Mouse (Mus musculus): Measurements from ENCODE around the gene Chad. TPM values are rescaled to one million over a fixed set of nuclear protein-coding genes. Genes with fewer than 3 reads are reported as not detected.

Chad gene
- polyA plus RNA-seq, 1 experiment: not detected

DNA sequence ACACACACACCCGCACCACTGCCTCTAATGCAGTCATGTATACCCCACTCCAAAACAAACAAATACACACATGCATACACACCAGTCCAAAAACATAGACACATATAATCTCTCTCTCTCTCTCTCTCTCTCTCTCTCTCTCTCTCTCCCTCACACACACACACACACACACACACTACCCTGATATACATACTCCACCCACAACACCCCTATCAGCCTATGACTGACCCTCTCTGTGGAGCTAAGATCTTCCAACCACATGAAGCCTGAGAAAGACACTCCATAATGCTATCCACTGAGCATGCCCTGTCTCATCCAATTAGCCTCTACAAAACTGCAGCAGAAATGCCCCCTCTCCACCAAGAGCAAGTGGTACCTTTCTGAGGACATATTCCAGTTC lies 7.0 kb downstream of the Chad start:
- no peak for TF ChIP-seq CTCF (IDR thresholded peaks at IDR 0.05; ENCODE audit: control insufficient read depth, insufficient read depth, low read length)
- TF ChIP-seq POLR2A (IDR thresholded peaks at IDR 0.05; ENCODE audit: borderline replicate concordance, control insufficient read depth, low read depth, low read length): no peak
- no peak overlapping the region for H3K4me3 ChIP-seq (replicated peaks; ENCODE audit: control insufficient read depth, low read depth, low read length)
- 88% methylated on average over 1 of the region's 1 CpGs for WGBS
- no peak overlapping the region for H3K27ac ChIP-seq (ENCODE audit: control insufficient read depth, insufficient read depth, low read depth, low read length, poor library complexity)
- no peaks in the 10 kb centered on the region for H3K4me1 ChIP-seq (ENCODE audit: control insufficient read depth, insufficient read depth, low read length)

DNA sequence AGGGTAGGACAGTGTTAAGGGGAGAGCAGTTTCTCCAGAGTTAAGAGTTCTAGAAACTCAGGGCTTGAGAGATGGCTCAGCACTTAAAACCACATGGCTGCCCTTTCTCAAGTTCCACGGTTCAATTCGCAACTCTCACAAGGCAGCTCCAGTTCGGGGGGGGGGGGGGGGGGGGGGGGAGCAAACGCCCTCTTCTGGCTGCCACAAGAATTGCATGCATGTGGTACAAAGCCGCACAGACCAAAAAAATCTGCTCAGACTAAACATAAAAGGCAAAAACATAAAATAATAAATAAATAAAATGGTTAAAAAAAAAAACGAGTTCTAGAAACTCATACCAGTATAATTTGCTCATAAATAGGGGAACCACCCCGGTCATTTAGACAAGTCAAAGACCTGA lies 9.7 kb downstream of the Chad start:
- Histone ChIP-seq H3K4me1 (ENCODE audit: control insufficient read depth, insufficient read depth, low read length) (no peaks in the 10 kb centered on the region), H3K27ac (ENCODE audit: control insufficient read depth, insufficient read depth, low read depth, low read length, poor library complexity) (no peak overlapping the region), H3K4me3 (replicated peaks; ENCODE audit: control insufficient read depth, low read depth, low read length) (no peak overlapping the region)
- TF ChIP-seq POLR2A (IDR thresholded peaks at IDR 0.05; ENCODE audit: borderline replicate concordance, control insufficient read depth, low read depth, low read length) (no peak), CTCF (IDR thresholded peaks at IDR 0.05; ENCODE audit: control insufficient read depth, insufficient read depth, low read length) (no peak)
- WGBS: 17% methylated on average over 7 of the region's 7 CpGs

DNA sequence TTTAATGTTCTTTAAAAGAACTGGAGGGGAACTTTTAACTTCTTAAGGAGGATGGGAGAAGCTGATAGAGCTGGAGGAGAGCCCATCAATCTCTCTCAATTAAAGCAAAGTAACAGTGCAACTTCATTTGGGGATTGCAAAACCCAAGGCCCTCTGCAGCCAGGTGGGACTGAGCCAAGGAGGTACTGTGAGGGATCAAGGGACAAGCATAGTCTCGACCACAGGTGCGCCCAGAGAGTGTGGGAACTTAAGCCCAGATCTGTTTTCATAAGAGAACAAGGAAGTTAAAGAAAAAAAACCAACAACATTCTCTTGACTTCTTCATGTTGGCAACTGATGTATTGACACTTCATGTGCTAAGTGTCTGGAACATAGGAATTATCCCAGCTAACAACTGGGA lies 10.2 kb downstream of the Chad start:
- TF ChIP-seq CTCF (IDR thresholded peaks at IDR 0.05; ENCODE audit: control insufficient read depth, insufficient read depth, low read length) (no peak), POLR2A (IDR thresholded peaks at IDR 0.05; ENCODE audit: borderline replicate concordance, control insufficient read depth, low read depth, low read length) (no peak)
- 36% methylated on average over 2 of the region's 2 CpGs for WGBS
- Histone ChIP-seq H3K4me1 (ENCODE audit: control insufficient read depth, insufficient read depth, low read length) (no peaks in the 10 kb centered on the region), H3K27ac (ENCODE audit: control insufficient read depth, insufficient read depth, low read depth, low read length, poor library complexity) (no peak overlapping the region), H3K4me3 (replicated peaks; ENCODE audit: control insufficient read depth, low read depth, low read length) (no peak overlapping the region)

DNA sequence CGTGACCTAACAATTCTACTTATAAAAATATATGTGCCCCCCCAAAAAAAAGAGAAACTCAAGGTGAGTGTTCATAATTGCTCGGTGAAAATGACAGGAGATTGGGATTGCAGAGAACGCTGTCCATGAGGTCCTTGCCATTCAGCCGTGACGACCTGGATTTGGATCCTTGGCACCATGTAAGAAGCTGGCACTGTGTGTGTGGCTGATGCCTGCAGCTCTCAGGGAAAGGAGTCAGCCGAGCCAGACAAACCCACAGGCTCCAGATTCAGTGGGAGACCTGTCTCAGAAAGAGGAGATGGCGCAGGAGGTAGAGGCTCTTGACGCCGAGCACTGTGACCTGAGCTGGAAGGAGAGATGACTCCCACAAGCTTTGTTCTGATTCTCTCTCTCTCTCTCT lies 11.5 kb downstream of the Chad start:
- H3K4me1 ChIP-seq (ENCODE audit: control insufficient read depth, insufficient read depth, low read length): no peaks in the 10 kb centered on the region
- WGBS: 83% methylated on average over 9 of the region's 9 CpGs
- no peak overlapping the region for H3K4me3 ChIP-seq (replicated peaks; ENCODE audit: control insufficient read depth, low read depth, low read length)
- no peak overlapping the region for H3K27ac ChIP-seq (ENCODE audit: control insufficient read depth, insufficient read depth, low read depth, low read length, poor library complexity)
- TF ChIP-seq CTCF (IDR thresholded peaks at IDR 0.05; ENCODE audit: control insufficient read depth, insufficient read depth, low read length) (no peak), POLR2A (IDR thresholded peaks at IDR 0.05; ENCODE audit: borderline replicate concordance, control insufficient read depth, low read depth, low read length) (no peak)

DNA sequence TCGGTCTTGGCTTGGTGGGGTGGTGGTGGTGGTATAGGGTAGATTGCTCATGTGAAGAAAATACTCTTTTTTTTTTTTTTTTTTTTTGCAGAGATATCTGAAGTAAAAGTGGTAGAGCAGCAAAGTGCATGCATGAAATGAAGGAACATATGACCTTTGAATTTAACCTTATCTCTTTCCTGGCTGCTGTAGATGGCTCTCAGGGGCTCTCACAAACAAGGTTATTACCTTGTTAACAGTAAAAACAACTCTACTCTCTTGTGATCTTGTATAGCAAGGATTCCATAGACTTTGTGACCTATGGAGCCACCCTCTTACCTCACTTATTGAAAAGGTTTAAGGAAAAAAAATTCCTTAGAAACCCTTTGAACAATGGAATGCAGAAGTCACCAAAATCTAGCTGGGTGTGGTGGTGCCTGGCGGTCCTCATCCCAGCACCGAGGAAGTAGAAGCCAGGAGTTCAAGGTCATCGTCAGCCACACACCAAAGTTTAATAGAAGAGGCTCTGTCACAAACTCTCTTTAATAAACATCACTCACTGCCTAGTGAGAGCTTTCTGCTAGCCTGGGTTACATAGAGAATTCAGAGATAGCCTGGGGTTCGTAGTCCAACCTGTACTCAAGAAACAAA lies 15.4 kb downstream of the Chad start:
- 85% methylated on average over 5 of the region's 5 CpGs for WGBS
- no peaks in the 10 kb centered on the region for H3K4me1 ChIP-seq (ENCODE audit: control insufficient read depth, insufficient read depth, low read length)
- TF ChIP-seq POLR2A (IDR thresholded peaks at IDR 0.05; ENCODE audit: borderline replicate concordance, control insufficient read depth, low read depth, low read length): no peak
- no peak for TF ChIP-seq CTCF (IDR thresholded peaks at IDR 0.05; ENCODE audit: control insufficient read depth, insufficient read depth, low read length)
- no peak overlapping the region for H3K27ac ChIP-seq (ENCODE audit: control insufficient read depth, insufficient read depth, low read depth, low read length, poor library complexity)
- no peak overlapping the region for H3K4me3 ChIP-seq (replicated peaks; ENCODE audit: control insufficient read depth, low read depth, low read length)

DNA sequence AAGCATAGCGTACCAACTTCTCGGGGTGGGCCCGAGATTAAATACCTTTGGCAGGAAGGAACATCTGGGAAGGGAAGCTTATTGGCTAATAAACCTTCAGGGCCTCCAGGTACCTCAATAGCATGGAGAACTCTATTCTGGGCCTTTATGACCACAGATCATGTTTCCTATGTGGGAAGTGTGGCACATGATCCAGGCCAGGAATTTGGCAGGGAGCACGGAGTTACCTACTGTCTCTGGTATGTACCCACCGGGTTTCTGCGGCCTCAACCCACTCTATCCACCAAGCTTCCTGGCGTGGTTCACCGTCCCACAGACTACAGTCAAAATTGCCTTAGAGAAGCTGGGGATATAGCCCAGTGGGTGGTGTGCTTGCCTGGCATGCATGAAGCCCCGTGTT lies 20.2 kb downstream of the Chad start:
- no peak overlapping the region for H3K4me3 ChIP-seq (replicated peaks; ENCODE audit: control insufficient read depth, low read depth, low read length)
- no peak for TF ChIP-seq POLR2A (IDR thresholded peaks at IDR 0.05; ENCODE audit: borderline replicate concordance, control insufficient read depth, low read depth, low read length)
- no peak for TF ChIP-seq CTCF (IDR thresholded peaks at IDR 0.05; ENCODE audit: control insufficient read depth, insufficient read depth, low read length)
- H3K4me1 ChIP-seq (ENCODE audit: control insufficient read depth, insufficient read depth, low read length): no peaks in the 10 kb centered on the region; the same call in 1 of the 2 replicates
- WGBS: 88% methylated on average over 9 of the region's 9 CpGs
- H3K27ac ChIP-seq (ENCODE audit: control insufficient read depth, insufficient read depth, low read depth, low read length, poor library complexity): no peak overlapping the region

DNA sequence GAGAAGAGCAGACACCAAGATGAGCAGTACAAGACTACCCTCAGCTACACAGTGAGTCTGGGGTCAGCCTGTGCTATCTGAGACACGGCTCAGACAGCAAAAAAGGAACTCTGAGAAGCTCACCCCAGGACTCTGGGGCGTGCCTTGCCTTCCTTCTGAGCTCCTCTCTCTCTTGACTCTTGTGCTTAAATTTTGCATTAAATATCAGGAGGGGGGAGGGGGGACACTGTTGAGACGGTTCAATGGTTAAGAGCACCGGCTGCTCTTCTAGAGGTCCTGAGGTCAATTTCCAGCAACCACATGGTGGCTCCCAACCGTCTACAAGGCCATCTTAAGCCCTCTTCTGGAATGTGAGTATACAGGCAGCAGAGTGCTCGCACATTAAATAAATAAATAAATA lies 22.7 kb downstream of the Chad start:
- WGBS: 75% methylated on average over 6 of the region's 6 CpGs
- Histone ChIP-seq H3K4me1 (ENCODE audit: control insufficient read depth, insufficient read depth, low read length) (peaks cover 2% of the 10 kb centered on the region; the same call in 1 of the 2 replicates), H3K4me3 (replicated peaks; ENCODE audit: control insufficient read depth, low read depth, low read length) (no peak overlapping the region), H3K27ac (ENCODE audit: control insufficient read depth, insufficient read depth, low read depth, low read length, poor library complexity) (no peak overlapping the region)
- TF ChIP-seq POLR2A (IDR thresholded peaks at IDR 0.05; ENCODE audit: borderline replicate concordance, control insufficient read depth, low read depth, low read length) (no peak), CTCF (IDR thresholded peaks at IDR 0.05; ENCODE audit: control insufficient read depth, insufficient read depth, low read length) (no peak)

DNA sequence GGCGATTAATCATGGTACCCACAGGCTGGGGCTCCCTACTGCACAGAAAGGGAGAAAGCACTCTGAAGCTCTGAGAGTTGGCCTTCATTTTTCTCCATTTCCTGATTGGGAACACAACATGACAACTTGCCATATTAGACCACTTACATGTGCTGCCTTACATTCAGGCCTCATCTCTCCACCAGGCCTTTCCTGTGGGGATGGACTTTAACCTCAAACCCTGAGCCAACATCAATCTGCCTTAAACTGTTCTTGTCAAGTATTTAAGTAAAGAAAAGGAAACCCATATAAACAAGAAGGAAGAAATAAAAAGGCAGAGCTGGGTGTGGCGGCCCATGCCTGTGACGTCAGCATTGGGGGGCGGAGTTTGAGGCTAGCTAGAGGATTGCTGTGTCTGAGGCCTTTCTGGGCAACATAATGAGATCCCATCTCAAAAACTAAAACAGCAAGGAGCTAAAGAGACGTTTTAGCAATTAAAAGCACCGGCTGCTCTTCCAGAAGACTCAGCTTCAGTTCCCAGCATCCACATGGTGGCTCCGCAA lies 31.5 kb downstream of the Chad start:
- Histone ChIP-seq H3K4me3 (replicated peaks; ENCODE audit: control insufficient read depth, low read depth, low read length) (no peak overlapping the region), H3K27ac (ENCODE audit: control insufficient read depth, insufficient read depth, low read depth, low read length, poor library complexity) (no peak overlapping the region), H3K4me1 (ENCODE audit: control insufficient read depth, insufficient read depth, low read length) (peaks cover 3% of the 10 kb centered on the region; the same call in 1 of the 2 replicates)
- 45% methylated on average over 7 of the region's 7 CpGs for WGBS
- TF ChIP-seq POLR2A (IDR thresholded peaks at IDR 0.05; ENCODE audit: borderline replicate concordance, control insufficient read depth, low read depth, low read length) (no peak), CTCF (IDR thresholded peaks at IDR 0.05; ENCODE audit: control insufficient read depth, insufficient read depth, low read length) (no peak)

Measured in bone marrow, adult 2 months (tissue).